Mouse (Mus musculus) liver, postnatal 0 days (tissue): ENCODE measurements around the gene Msn. TPM values are rescaled to one million over a fixed set of nuclear protein-coding genes. Genes with fewer than 3 reads are reported as not detected.

ENCODE experiments used
- ATAC-seq: fragments of 200-750 bp; cut with Nextera tagmentation; 2 replicates; pipeline ENCODE4 v1.8.0; 2017; ENCODE audit warnings: mild to moderate bottlenecking, moderate library complexity
- DNase-seq: peaks from one replicate; pipeline ENCODE4 v3.0.0-alpha.2; 2016
- H3K27ac ChIP-seq: fragments of 300-500 bp; sonication (generic); 2 replicates; pipeline ENCODE4 v1.5.1; 2014; ENCODE audit warnings: antibody characterized with exemption, moderate library complexity, mild to moderate bottlenecking, low read depth
- H3K27me3 ChIP-seq: fragments of 300-500 bp; sonication (generic); 2 replicates; pipeline ENCODE4 v1.6.1; 2014; ENCODE audit warnings: low read length, control low read depth, mixed read lengths; ENCODE audit not compliant: insufficient read depth
- H3K36me3 ChIP-seq: fragments of 300-500 bp; sonication (generic); replicated peaks from 2 replicates; pipeline ENCODE4 v1.6.1; 2014; ENCODE audit warnings: mild to moderate bottlenecking, control low read depth, low read length, moderate library complexity, mixed read lengths; ENCODE audit not compliant: insufficient read depth
- H3K4me1 ChIP-seq: fragments of 300-500 bp; sonication (generic); 2 replicates; pipeline ENCODE4 v1.6.1; 2014; ENCODE audit warnings: antibody characterized with exemption, mild to moderate bottlenecking, control low read depth; ENCODE audit not compliant: insufficient read depth
- H3K4me2 ChIP-seq: fragments of 300-500 bp; sonication (generic); 2 replicates; pipeline ENCODE4 v1.6.1; 2014; ENCODE audit warnings: low read depth, mild to moderate bottlenecking, low read length, moderate library complexity, mixed read lengths
- H3K4me3 ChIP-seq: fragments of 300-500 bp; sonication (generic); 2 replicates; pipeline ENCODE4 v1.5.1; 2014; ENCODE audit warnings: low read depth, low read length
- H3K9ac ChIP-seq: fragments of 300-500 bp; sonication (generic); replicated peaks from 2 replicates; pipeline ENCODE4 v1.6.1; 2014; ENCODE audit warnings: mild to moderate bottlenecking, moderate library complexity
- H3K9me3 ChIP-seq: fragments of 300-500 bp; sonication (generic); 2 replicates; pipeline ENCODE4 v1.6.1; 2016; ENCODE audit warnings: mild to moderate bottlenecking, control low read depth, low read length, mixed read lengths
- CTCF ChIP-seq: sonication (generic); IDR thresholded peaks from 2 replicates; pipeline ENCODE4 v1.5.1; 2016; ENCODE audit warnings: antibody characterized with exemption, low read depth
- EP300 ChIP-seq: IDR thresholded peaks from 2 replicates; pipeline ENCODE4 v1.6.1; 2016; ENCODE audit warnings: antibody characterized with exemption, low read depth, mild to moderate bottlenecking
- WGBS: fragments of 180-500 bp; shearing (Covaris S2); extraction: QIAGEN DNeasy Blood & Tissue Kit; methylation state at CpG from one replicate; pipeline ENCODE4 v1.1.7; 2014; ENCODE audit not compliant: insufficient replicate concordance; 5-methylcytosine and 5-hydroxymethylcytosine counted together
- polyA plus RNA-seq: library from polyadenylated mRNA; unstranded; fragments of >200 nt; fragmentation: Nextera tagmentation; extraction: Ambion mirVana; gene quantifications from 2 replicates; pipeline ENCODE4 v1.2.1, GENCODE M21; 2015

Gene Msn
- 32.0 and 36.7 TPM in 2 replicates for polyA plus RNA-seq

GRCm38 (mm10) chrX:96095509-96096499 lies at the start of gene Msn:
Gene Msn (plus strand): TSS chrX:96096042.
- Histone ChIP-seq H3K9me3 (no peaks in the 10 kb centered on the region), H3K27ac (peak within 1 kb of the TSS; percentile 83), H3K4me3 (peak within 1 kb of the TSS; percentile 64), H3K9ac (peak within 1 kb of the TSS; percentile 79), H3K4me2 (peak within 1 kb of the TSS; percentile 72), H3K27me3 (peaks cover 4% of the 10 kb centered on the region; the same call in 1 of the 2 replicates), H3K36me3 (no peaks in the 10 kb centered on the region), H3K4me1 (0 out of 2 replicates have a peak, but pooled peaks cover 2% of the 10 kb centered on the region)
- TF ChIP-seq CTCF (no peak), EP300 (no peak)
- ATAC-seq (peak; percentile 84), DNase-seq (peak; percentile 79)
- 14% methylated on average over 28 of the region's 44 CpGs for WGBS

DNA sequence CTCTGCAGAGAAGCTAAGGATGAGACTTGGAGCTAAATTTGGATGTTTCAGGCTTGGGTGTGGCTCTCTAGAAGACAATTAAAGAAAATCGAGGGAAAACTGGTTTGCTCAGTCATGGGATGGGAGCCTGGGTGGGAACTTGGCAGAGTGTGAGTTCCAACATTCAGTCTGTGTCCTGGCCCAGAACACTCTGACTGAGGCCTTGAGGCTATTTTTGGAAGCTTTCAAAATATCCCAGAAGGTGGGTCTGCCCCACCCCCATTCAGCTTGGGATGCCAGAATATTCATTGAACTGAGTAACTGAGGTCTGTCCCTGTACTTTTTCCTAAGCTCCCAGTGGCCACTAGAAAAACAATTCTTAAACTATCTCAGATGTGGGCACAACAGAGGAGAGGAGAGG lies 43.0 kb upstream of the Msn start:
- H3K9ac ChIP-seq, result no peak overlapping the region
- TF ChIP-seq EP300, result no peak
- no peak for TF ChIP-seq CTCF
- no peaks in the 10 kb centered on the region for H3K4me1 ChIP-seq
- H3K27me3 ChIP-seq, result no peaks in the 10 kb centered on the region
- H3K9me3 ChIP-seq, result no peaks in the 10 kb centered on the region
- WGBS, result 44% methylated on average over 1 of the region's 1 CpGs
- H3K27ac ChIP-seq, result no peak overlapping the region
- ATAC-seq (no peak), DNase-seq (no peak)
- no peak overlapping the region for H3K4me2 ChIP-seq
- no peak overlapping the region for H3K4me3 ChIP-seq
- no peaks in the 10 kb centered on the region for H3K36me3 ChIP-seq

DNA sequence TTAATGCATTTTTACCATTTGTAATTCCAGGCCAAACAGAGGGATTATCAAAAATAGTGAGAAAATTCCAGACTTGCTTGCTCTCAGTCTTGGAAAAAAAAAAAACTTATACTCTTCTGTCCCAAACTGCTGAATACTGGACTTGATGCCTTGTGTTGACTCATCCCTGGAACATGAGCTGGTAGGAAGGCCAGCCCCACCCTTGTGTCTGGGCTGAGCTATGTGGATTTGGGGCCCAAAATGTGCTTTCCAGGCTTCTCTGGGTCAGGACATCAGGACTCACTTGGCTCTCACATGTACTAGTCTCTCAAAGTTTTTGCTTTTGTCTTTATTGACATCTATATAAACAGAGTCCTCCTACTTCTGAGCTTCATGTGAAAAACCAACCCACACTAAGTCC lies 18.1 kb upstream of the Msn start:
- H3K4me1 ChIP-seq, result no peaks in the 10 kb centered on the region
- H3K27ac ChIP-seq, result no peak overlapping the region
- H3K36me3 ChIP-seq, result no peaks in the 10 kb centered on the region
- ATAC-seq (no peak), DNase-seq (no peak)
- no peak overlapping the region for H3K4me3 ChIP-seq
- H3K27me3 ChIP-seq, result no peaks in the 10 kb centered on the region
- H3K9me3 ChIP-seq, result no peaks in the 10 kb centered on the region
- no peak overlapping the region for H3K4me2 ChIP-seq
- no peak for TF ChIP-seq CTCF
- TF ChIP-seq EP300, result no peak
- no peak overlapping the region for H3K9ac ChIP-seq

DNA sequence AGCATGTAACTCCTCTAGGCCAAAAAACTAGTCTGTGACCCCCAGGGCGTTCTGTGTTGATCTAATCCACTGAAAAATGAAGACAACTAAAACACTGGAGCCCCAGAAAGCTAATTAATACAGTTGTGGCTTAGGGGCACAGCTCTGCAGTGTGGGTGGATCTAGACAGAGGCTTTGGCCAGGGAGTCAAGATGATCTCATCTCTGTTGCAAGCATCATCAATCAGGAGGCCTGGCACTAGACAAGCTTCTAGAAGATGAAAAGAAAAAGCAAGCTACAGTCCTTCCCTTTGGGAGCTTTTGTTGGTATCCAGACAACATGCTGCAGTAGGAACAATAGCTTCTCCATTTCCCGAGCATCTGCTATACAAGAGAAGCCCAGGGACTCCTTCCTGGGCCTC lies 9.6 kb upstream of the Msn start:
- Histone ChIP-seq H3K9ac (no peak overlapping the region), H3K9me3 (no peaks in the 10 kb centered on the region), H3K27ac (no peak overlapping the region), H3K4me2 (no peak overlapping the region), H3K4me3 (no peak overlapping the region), H3K4me1 (no peaks in the 10 kb centered on the region), H3K36me3 (no peaks in the 10 kb centered on the region), H3K27me3 (no peaks in the 10 kb centered on the region)
- ATAC-seq (no peak), DNase-seq (no peak)
- WGBS, result 53% methylated on average over 2 of the region's 2 CpGs
- TF ChIP-seq EP300 (no peak), CTCF (no peak)

GRCm38 (mm10) chrX:96096513-96097210 lies 820 bp downstream of the Msn start:
- DNase-seq, result peak; percentile 70
- peak overlapping the region; percentile 64 for H3K4me3 ChIP-seq

GRCm38 (mm10) chrX:96097491-96097970 lies 1.7 kb downstream of the Msn start:
- Histone ChIP-seq H3K4me1 (0 out of 2 replicates have a peak, but pooled peaks cover 2% of the 10 kb centered on the region), H3K27me3 (peaks cover 4% of the 10 kb centered on the region; the same call in 1 of the 2 replicates), H3K4me3 (peak overlapping the region; percentile 64), H3K9me3 (no peaks in the 10 kb centered on the region), H3K27ac (peak overlapping the region; percentile 83; the same call in 1 of the 2 replicates), H3K4me2 (peak overlapping the region; percentile 72), H3K36me3 (no peaks in the 10 kb centered on the region), H3K9ac (no peak overlapping the region)
- TF ChIP-seq CTCF (no peak), EP300 (no peak)
- ATAC-seq, result no peak
- WGBS, result 31% methylated on average over 5 of the region's 5 CpGs
- no peak for DNase-seq

More at GRCm38 (mm10) chrX:96096513-96097210, 820 bp downstream of the Msn start:
- peak overlapping the region; percentile 72 for H3K4me2 ChIP-seq
- 0 out of 2 replicates have a peak, but pooled peaks cover 2% of the 10 kb centered on the region for H3K4me1 ChIP-seq
- H3K36me3 ChIP-seq, result no peaks in the 10 kb centered on the region
- H3K27ac ChIP-seq, result peak overlapping the region; percentile 83
- WGBS, result 23% methylated on average over 15 of the region's 15 CpGs
- peaks cover 4% of the 10 kb centered on the region; the same call in 1 of the 2 replicates for H3K27me3 ChIP-seq
- H3K9ac ChIP-seq, result peak overlapping the region; percentile 79
- TF ChIP-seq EP300 (no peak), CTCF (no peak)
- peak; percentile 76 for ATAC-seq
- H3K9me3 ChIP-seq, result no peaks in the 10 kb centered on the region
